Mouse (Mus musculus) heart, adult 2 months (tissue): Measurements from ENCODE around the gene Castor1. TPM values are rescaled to one million over a fixed set of nuclear protein-coding genes. Genes with fewer than 3 reads are reported as not detected.

ENCODE experiments used
- DNase-seq, 2 experiments: peaks; one replicate each; pipeline ENCODE4 v3.0.0; 2021
- H3K27ac ChIP-seq: fragments of 200-600 bp; 2 replicates; pipeline ENCODE4 v1.8.1; 2022
- H3K27me3 ChIP-seq: fragments of 200-500 bp; 2 replicates; pipeline ENCODE4 v1.6.1; 2012; ENCODE audit warnings: mild to moderate bottlenecking, low read length, inconsistent platforms, mixed read lengths; ENCODE audit not compliant: control insufficient read depth, insufficient read depth
- H3K36me3 ChIP-seq: fragments of 200-500 bp; 2 replicates; pipeline ENCODE4 v1.6.1; 2012; ENCODE audit warnings: low read length, inconsistent platforms; ENCODE audit not compliant: control insufficient read depth, insufficient read depth
- H3K4me1 ChIP-seq: fragments of 200-500 bp; 2 replicates; pipeline ENCODE4 v1.6.1; 2011; ENCODE audit warnings: low read length; ENCODE audit not compliant: control insufficient read depth, insufficient read depth
- H3K4me3 ChIP-seq: fragments of 200-600 bp; 2 replicates; pipeline ENCODE4 v1.8.1; 2022
- H3K79me2 ChIP-seq: fragments of 200-500 bp; replicated peaks from 2 replicates; pipeline ENCODE4 v1.6.1; 2012; ENCODE audit warnings: mild to moderate bottlenecking, inconsistent platforms, low read length, moderate library complexity, mixed read lengths; ENCODE audit not compliant: control insufficient read depth, insufficient read depth
- H3K9ac ChIP-seq: fragments of 200-500 bp; 2 replicates; pipeline ENCODE4 v1.6.1; 2012; ENCODE audit warnings: low read depth, mild to moderate bottlenecking, control low read depth, inconsistent platforms, low read length, mixed read lengths
- CTCF ChIP-seq: fragments of 200-600 bp; IDR thresholded peaks from 2 replicates; pipeline ENCODE4 v1.8.1; 2022; ENCODE audit warnings: antibody characterized with exemption, mild to moderate bottlenecking, moderate library complexity
- EP300 ChIP-seq: fragments of 200-500 bp; IDR thresholded peaks from 2 replicates; pipeline ENCODE4 v1.6.1; 2011; ENCODE audit warnings: low read depth, low read length, control low read depth; ENCODE audit not compliant: insufficient read depth
- POLR2A ChIP-seq: fragments of 200-500 bp; IDR thresholded peaks from 2 replicates; pipeline ENCODE4 v1.6.1; 2011; ENCODE audit warnings: mild to moderate bottlenecking, low read depth, low read length, control low read depth; ENCODE audit not compliant: insufficient read depth
- WGBS: fragments of 180-500 bp; shearing (Covaris S2); methylation state at CpG from one replicate; pipeline ENCODE4 v1.1.7; 2018; 5-methylcytosine and 5-hydroxymethylcytosine counted together
- intact Hi-C: fragments of 180-260 bp; cut with DNase I; formaldehyde crosslinking; loops from one replicate; pipeline ENCODE4 v1.15.1; 2025
- polyA plus RNA-seq: library from polyadenylated mRNA; depleted of rRNA; stranded (reverse); fragments of >200 nt; gene quantifications from 2 replicates; pipeline ENCODE4 v1.2.3, GENCODE M21; 2012; rRNA removed
- total RNA-seq, 2 experiments: library from RNA; stranded (reverse); gene quantifications; 2 replicates each; pipeline ENCODE4 v1.2.3; 2021

Castor1 gene
- total and polyA plus RNA-seq, 3 experiments = 4.0 to 13.5 (median 5.9) TPM

DNA sequence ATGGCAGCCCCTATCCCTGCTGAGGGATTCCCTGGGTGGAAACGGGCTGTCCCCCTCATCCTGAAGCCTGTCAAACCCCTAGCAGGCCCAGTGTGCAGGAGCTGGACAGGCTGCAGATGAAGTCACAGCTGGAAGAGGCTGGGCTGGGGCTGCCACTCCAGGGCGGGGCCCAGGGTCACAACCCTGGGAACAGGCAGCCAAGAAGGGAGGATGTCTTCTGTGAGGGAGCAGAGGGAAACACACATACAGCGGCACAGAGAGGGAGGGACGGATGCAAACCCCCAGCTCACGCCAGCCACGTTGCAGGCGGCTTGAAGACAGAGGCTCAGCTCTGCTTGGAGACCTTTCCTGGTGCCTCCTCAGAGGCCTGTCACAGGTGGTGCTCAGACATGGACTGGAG is 46.0 kb downstream of the Castor1 start:
- intact Hi-C loops = no loop called here
- no peak for TF ChIP-seq EP300
- TF ChIP-seq POLR2A = no peak
- Histone ChIP-seq H3K36me3 (no peaks in the 10 kb centered on the region), H3K4me1 (peaks cover 7% of the 10 kb centered on the region), H3K79me2 (no peaks in the 10 kb centered on the region), H3K4me3 (no peak overlapping the region), H3K9ac (no peak overlapping the region), H3K27me3 (no peaks in the 10 kb centered on the region), H3K27ac (no peak overlapping the region)
- 53% methylated on average over 7 of the region's 7 CpGs for WGBS
- peak; percentile 72 to 80 for DNase-seq

GRCm38 (mm10) chr11:4266271-4267201 is 48.5 kb downstream of the Castor1 start:
- Histone ChIP-seq H3K4me3 (peak overlapping the region; percentile 57), H3K27me3 (no peaks in the 10 kb centered on the region), H3K27ac (peak overlapping the region; percentile 40; the same call in 1 of the 2 replicates), H3K36me3 (no peaks in the 10 kb centered on the region), H3K9ac (peak overlapping the region; percentile 81), H3K4me1 (peaks cover 4% of the 10 kb centered on the region), H3K79me2 (no peaks in the 10 kb centered on the region)
- DNase-seq = peak; percentile 78 to 79
- peak; percentile 49 for TF ChIP-seq CTCF
- TF ChIP-seq EP300 = no peak
- WGBS = under 1% methylated on average over 61 of the region's 61 CpGs
- intact Hi-C loops = loop anchor here (5.0 kb wide), 1 partner anchor 36 kb away; no protein-coding TSS in a partner anchor

GRCm38 (mm10) chr11:4267202-4267578 is 49.2 kb downstream of the Castor1 start:
- no peak for DNase-seq
- H3K4me1 ChIP-seq = peaks cover 2% of the 10 kb centered on the region
- H3K27ac ChIP-seq = no peak overlapping the region
- no peaks in the 10 kb centered on the region for H3K27me3 ChIP-seq
- H3K36me3 ChIP-seq = no peaks in the 10 kb centered on the region
- peak overlapping the region; percentile 57 for H3K4me3 ChIP-seq
- intact Hi-C loops = loop anchor here (5.0 kb wide), 1 partner anchor 35 kb away; no protein-coding TSS in a partner anchor
- no peak for TF ChIP-seq EP300
- no peak for TF ChIP-seq POLR2A
- no peak for TF ChIP-seq CTCF
- 20% methylated on average over 13 of the region's 13 CpGs for WGBS
- no peak overlapping the region for H3K9ac ChIP-seq
- no peaks in the 10 kb centered on the region for H3K79me2 ChIP-seq

DNA sequence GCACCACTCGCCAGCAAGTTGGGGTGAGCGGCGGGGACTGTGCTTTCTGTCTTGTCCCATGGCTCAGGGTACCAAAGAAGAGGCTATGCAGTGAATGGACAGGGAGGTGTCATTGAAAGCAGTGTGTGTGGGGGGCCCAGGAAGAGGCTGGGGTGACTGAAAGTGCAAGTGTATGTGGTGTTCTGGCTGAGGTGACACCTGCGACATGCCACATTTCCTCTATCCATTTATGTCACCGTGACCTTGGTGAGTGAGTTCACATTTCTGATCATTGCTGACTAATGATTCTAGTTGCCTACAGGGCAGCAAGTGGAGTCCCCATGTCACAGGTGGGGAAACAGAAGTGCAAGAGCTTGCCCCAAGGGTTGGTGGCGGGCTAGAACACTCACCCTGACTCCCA is 50.5 kb downstream of the Castor1 start:
- WGBS = 89% methylated on average over 6 of the region's 6 CpGs
- H3K27me3 ChIP-seq = no peaks in the 10 kb centered on the region
- H3K4me1 ChIP-seq = peaks cover 1% of the 10 kb centered on the region; the same call in 1 of the 2 replicates
- intact Hi-C loops = loop anchor here (5.0 kb wide), 1 partner anchor 34 kb away; no protein-coding TSS in a partner anchor
- H3K36me3 ChIP-seq = no peaks in the 10 kb centered on the region
- no peak overlapping the region for H3K4me3 ChIP-seq
- no peak overlapping the region for H3K27ac ChIP-seq
- TF ChIP-seq EP300 (no peak), CTCF (no peak), POLR2A (no peak)
- H3K9ac ChIP-seq = no peak overlapping the region
- H3K79me2 ChIP-seq = no peaks in the 10 kb centered on the region
- no peak for DNase-seq

- TF ChIP-seq POLR2A = no peak
- TF ChIP-seq CTCF = peak; percentile 42
- 41% methylated on average over 20 of the region's 20 CpGs for WGBS
- Histone ChIP-seq H3K79me2 (no peaks in the 10 kb centered on the region), H3K4me3 (no peak overlapping the region), H3K27ac (peak overlapping the region; percentile 18; the same call in 1 of the 2 replicates), H3K27me3 (no peaks in the 10 kb centered on the region), H3K4me1 (no peaks in the 10 kb centered on the region), H3K36me3 (no peaks in the 10 kb centered on the region), H3K9ac (no peak overlapping the region)
- intact Hi-C loops = no loop called here
- peak; percentile 57 to 75 for DNase-seq
Measured at GRCm38 (mm10) chr11:4270744-4271459, 52.9 kb downstream of the Castor1 start.

GRCm38 (mm10) chr11:4271544-4271943 is 53.5 kb downstream of the Castor1 start:
- no peak for DNase-seq
- no peak overlapping the region for H3K9ac ChIP-seq
- H3K27me3 ChIP-seq = no peaks in the 10 kb centered on the region
- H3K27ac ChIP-seq = no peak overlapping the region
- no peak overlapping the region for H3K4me3 ChIP-seq
- H3K36me3 ChIP-seq = no peaks in the 10 kb centered on the region
- H3K79me2 ChIP-seq = no peaks in the 10 kb centered on the region
- no peaks in the 10 kb centered on the region for H3K4me1 ChIP-seq
- TF ChIP-seq POLR2A = no peak
- no peak for TF ChIP-seq EP300
- no peak for TF ChIP-seq CTCF
- 84% methylated on average over 11 of the region's 11 CpGs for WGBS
- intact Hi-C loops = no loop called here

Other genes with a start within 250 kb of the Castor1 start
- not detected for gene 4930556J24Rik, start 241.4 kb upstream of the Castor1 start, total RNA-seq
- not detected in 2 replicates for gene 4930556J24Rik, start 241.4 kb upstream of the Castor1 start, polyA plus RNA-seq
- gene Gal3st1, start 234.6 kb upstream of the Castor1 start, total RNA-seq = under 1 TPM; 0.18 to 0.21 TPM
- gene Gal3st1, start 234.6 kb upstream of the Castor1 start, polyA plus RNA-seq = 0.47 and 1.1 TPM in 2 replicates
- under 1 TPM; 0.14 to 0.47 TPM for gene Sec14l4, start 186.8 kb upstream of the Castor1 start, total RNA-seq
- 0.32 and 0.57 TPM in 2 replicates for gene Sec14l4, start 186.8 kb upstream of the Castor1 start, polyA plus RNA-seq
- not detected for gene Sec14l3, start 153.4 kb upstream of the Castor1 start, total RNA-seq
- 15.0 TPM in 1 of 2 replicates, not detected in the other for gene Sec14l3, start 153.4 kb upstream of the Castor1 start, polyA plus RNA-seq
- gene Mtfp1, start 122.8 kb upstream of the Castor1 start, total RNA-seq = 100 to 1,000 TPM; 129 to 141 TPM
- gene Mtfp1, start 122.8 kb upstream of the Castor1 start, polyA plus RNA-seq = 158 and 167 TPM in 2 replicates
- under 1 TPM; 0.52 to 0.89 TPM for gene Sec14l2, start 94.8 kb upstream of the Castor1 start, total RNA-seq
- 0.35 and 0.53 TPM in 2 replicates for gene Sec14l2, start 94.8 kb upstream of the Castor1 start, polyA plus RNA-seq
- gene Rnf215, start 83.0 kb upstream of the Castor1 start, total RNA-seq = 10 to 100 TPM; 12.9 to 13.4 TPM
- 16.1 and 17.7 TPM in 2 replicates for gene Rnf215, start 83.0 kb upstream of the Castor1 start, polyA plus RNA-seq
- gene Ccdc157, start 57.9 kb upstream of the Castor1 start, total RNA-seq = 1 to 10 TPM; 4.5 to 4.6 TPM
- gene Ccdc157, start 57.9 kb upstream of the Castor1 start, polyA plus RNA-seq = 6.7 and 9.9 TPM in 2 replicates
- gene Sf3a1, start 57.9 kb upstream of the Castor1 start, total RNA-seq = 10 to 100 TPM; 37.2 to 38.7 TPM
- gene Sf3a1, start 57.9 kb upstream of the Castor1 start, polyA plus RNA-seq = 17.9 and 23.4 TPM in 2 replicates
- 10 to 100 TPM; 10.1 to 10.7 TPM for gene Tbc1d10a, start 31.4 kb upstream of the Castor1 start, total RNA-seq
- 17.3 and 22.3 TPM in 2 replicates for gene Tbc1d10a, start 31.4 kb upstream of the Castor1 start, polyA plus RNA-seq
- under 1 TPM; 0.13 to 0.14 TPM for gene Osm, start 18.2 kb downstream of the Castor1 start, total RNA-seq
- gene Osm, start 18.2 kb downstream of the Castor1 start, polyA plus RNA-seq = 0.14 and 0.15 TPM in 2 replicates
- gene Lif, start 39.3 kb downstream of the Castor1 start, total RNA-seq = under 1 TPM; 0.21 to 0.36 TPM
- 1.5 TPM in 2 replicates for gene Lif, start 39.3 kb downstream of the Castor1 start, polyA plus RNA-seq
- gene Hormad2, start 222.9 kb downstream of the Castor1 start, total RNA-seq = under 1 TPM in 1 of 2 experiments, not detected in 1; 0.18 TPM
- gene Hormad2, start 222.9 kb downstream of the Castor1 start, polyA plus RNA-seq = not detected in 2 replicates